Mouse (Mus musculus): ENCODE measurements around the gene Rspo1. TPM values are rescaled to one million over a fixed set of nuclear protein-coding genes. Genes with fewer than 3 reads are reported as not detected.

Gene Rspo1
- total and polyA plus RNA-seq, 3 experiments = 0.25 to 0.50 (median 0.31) TPM

DNA sequence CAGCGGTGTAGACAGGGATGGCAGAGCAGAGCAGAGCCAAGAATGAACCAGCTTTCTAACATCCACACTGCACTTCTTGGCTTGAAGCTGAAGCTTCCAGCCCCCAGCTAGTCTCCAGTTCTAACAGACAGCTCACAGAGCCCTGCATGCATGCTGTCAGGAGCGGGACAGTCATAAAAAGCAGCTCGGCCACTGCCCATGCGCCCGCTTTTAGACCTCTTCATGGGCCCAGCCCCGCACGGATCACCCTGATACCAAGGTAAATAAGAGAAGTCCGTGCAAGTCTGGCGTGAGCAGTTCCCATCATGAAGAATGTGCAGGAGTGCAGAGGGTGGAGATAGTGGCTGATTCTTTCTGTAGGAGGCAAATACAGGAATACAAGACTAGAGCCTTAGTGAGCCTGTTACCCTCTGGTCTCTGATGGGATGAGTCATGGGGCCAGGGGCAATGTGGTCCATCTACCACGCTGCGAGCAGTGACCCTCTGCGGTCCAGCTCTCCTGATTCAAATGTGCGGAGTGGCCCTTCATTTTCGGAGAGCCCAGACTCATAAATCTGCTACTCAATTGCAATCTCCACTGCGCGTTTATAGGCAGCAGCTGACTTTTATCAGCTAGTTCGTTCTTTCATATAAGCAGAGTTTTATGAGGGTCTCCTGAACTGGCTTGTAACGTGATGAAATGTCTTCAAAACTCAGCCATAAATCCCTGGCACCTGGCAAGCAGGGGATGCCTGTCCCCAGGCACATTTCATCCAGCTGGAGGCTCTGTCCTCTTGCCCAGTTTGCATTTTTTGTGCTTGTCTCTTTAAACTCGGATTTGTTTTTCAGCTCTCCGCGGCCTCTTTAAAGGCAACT is 35.8 kb upstream of the Rspo1 start:
- peaks cover 0 to 22% of the 10 kb centered on the region in 2 experiments for H3K36me3 ChIP-seq (replicated peaks in 1 of 2; ENCODE audit: control insufficient read depth in 1 of 2, insufficient read depth in 1 of 2, low read length in 1 of 2)
- H3K4me1 ChIP-seq (ENCODE audit: control insufficient read depth in 1 of 2, insufficient read depth in 2 of 2) = no peaks in the 10 kb centered on the region
- in situ Hi-C loops (cut with MboI; ENCODE audit: low pct_ligation_motif_present, low pct_unique_long_range_greater_than_20kb, low sequenced_read_pairs) (no loop called here), dilution Hi-C loops (cut with MboI; ENCODE audit: extremely low pct_ligation_motif_present, extremely low pct_unique_long_range_greater_than_20kb, low sequenced_read_pairs) (loop anchor here (25.0 kb wide), 1 partner anchor 112 kb away; the partner anchor contains the start of genes Dnali1 and Snip1)
- no peaks in the 10 kb centered on the region for H3K79me2 ChIP-seq (replicated peaks; ENCODE audit: control insufficient read depth, extremely low read depth, insufficient read depth, poor library complexity, severe bottlenecking)
- H3K27me3 ChIP-seq (replicated peaks) = no peaks in the 10 kb centered on the region
- no peak for TF ChIP-seq MAX (IDR thresholded peaks at IDR 0.05; ENCODE audit: low read length)
- no peak for TF ChIP-seq UBTF (IDR thresholded peaks at IDR 0.05; ENCODE audit: low read depth, low read length)
- TF ChIP-seq ZMIZ1 (IDR thresholded peaks at IDR 0.05; ENCODE audit: low read depth, low read length) = no peak
- TF ChIP-seq CTCF (conservative IDR thresholded peaks at IDR 0.05 in 1 of 2, IDR thresholded peaks at IDR 0.05 in 1 of 2; ENCODE audit: low read depth in 2 of 2, low read length in 2 of 2) = no peak
- TF ChIP-seq POLR2AphosphoS2 (IDR thresholded peaks at IDR 0.05; ENCODE audit: low read depth, low read length) = no peak
- TF ChIP-seq MXI1 (IDR thresholded peaks at IDR 0.05; ENCODE audit: low read depth, low read length) = no peak
- TF ChIP-seq CHD2 (IDR thresholded peaks at IDR 0.05; ENCODE audit: low read length) = no peak
- no peak for TF ChIP-seq USF2 (conservative IDR thresholded peaks at IDR 0.05; ENCODE audit: low read depth, low read length)
- no peak for TF ChIP-seq JUN (IDR thresholded peaks at IDR 0.05; ENCODE audit: insufficient read depth, low read depth, low read length)
- TF ChIP-seq ETS1 (conservative IDR thresholded peaks at IDR 0.05; ENCODE audit: low read depth, low read length) = no peak
- no peak for TF ChIP-seq ZKSCAN1 (IDR thresholded peaks at IDR 0.05; ENCODE audit: borderline replicate concordance, low read depth, low read length)
- TF ChIP-seq MEF2A (IDR thresholded peaks at IDR 0.05; ENCODE audit: borderline replicate concordance, low read depth, low read length) = no peak
- no peak for TF ChIP-seq BHLHE40 (IDR thresholded peaks at IDR 0.05; ENCODE audit: low read depth, low read length)
- no peak for TF ChIP-seq USF1 (IDR thresholded peaks at IDR 0.05; ENCODE audit: low read depth, low read length)
- no peak for TF ChIP-seq NRF1 (IDR thresholded peaks at IDR 0.05; ENCODE audit: low read depth, low read length)
- no peak overlapping the region for H3K27ac ChIP-seq (ENCODE audit: insufficient read depth, low read depth)
- no peaks in the 10 kb centered on the region for H3K9me3 ChIP-seq (replicated peaks; ENCODE audit: low read length)
- no peak overlapping the region for H3K4me2 ChIP-seq (ENCODE audit: insufficient read depth, low read depth, poor library complexity, severe bottlenecking)
- no peak overlapping the region for H3K9ac ChIP-seq (ENCODE audit: insufficient read depth, low read depth)
- no peak for DNase-seq (ENCODE audit: extremely low read depth)
- no peak overlapping the region for H3K4me3 ChIP-seq (replicated peaks in 1 of 3; ENCODE audit: low read depth in 2 of 3, low read length in 2 of 3, poor library complexity in 1 of 3)

DNA sequence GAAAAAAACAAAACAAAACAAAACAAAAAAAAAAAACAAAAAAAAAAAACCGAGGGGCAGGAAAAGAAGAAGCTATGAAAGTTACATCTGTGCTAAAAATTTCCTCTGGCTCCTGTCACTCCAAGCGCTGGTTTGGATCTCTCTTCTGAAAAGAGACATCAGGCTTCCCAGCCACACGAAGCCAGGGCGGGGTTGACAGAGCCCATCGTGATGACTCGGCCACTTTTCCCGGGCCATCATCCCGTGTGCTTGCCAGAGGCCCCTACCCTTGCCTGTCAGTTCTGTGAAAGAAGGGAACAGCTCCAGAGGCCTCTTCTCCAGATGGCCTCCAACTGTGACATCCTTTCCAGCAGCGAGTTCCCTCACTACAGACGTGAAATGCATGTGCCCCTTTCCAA is 35.2 kb upstream of the Rspo1 start:
- H3K4me2 ChIP-seq (ENCODE audit: insufficient read depth, low read depth, poor library complexity, severe bottlenecking) = no peak overlapping the region
- no peaks in the 10 kb centered on the region for H3K9me3 ChIP-seq (replicated peaks; ENCODE audit: low read length)
- DNase-seq (ENCODE audit: extremely low read depth) = no peak
- peaks cover 2% of the 10 kb centered on the region for H3K27me3 ChIP-seq (replicated peaks)
- dilution Hi-C loops (cut with MboI; ENCODE audit: extremely low pct_ligation_motif_present, extremely low pct_unique_long_range_greater_than_20kb, low sequenced_read_pairs) = loop anchor here (25.0 kb wide), 1 partner anchor 111 kb away; the partner anchor contains the start of genes Dnali1 and Snip1
- TF ChIP-seq UBTF (IDR thresholded peaks at IDR 0.05; ENCODE audit: low read depth, low read length) = no peak
- TF ChIP-seq POLR2A (IDR thresholded peaks at IDR 0.05; ENCODE audit: low read depth, low read length) = no peak
- no peak for TF ChIP-seq CHD1 (IDR thresholded peaks at IDR 0.05; ENCODE audit: low read depth, low read length)
- TF ChIP-seq GABPA (IDR thresholded peaks at IDR 0.05; ENCODE audit: insufficient replicate concordance, low read depth, low read length) = no peak
- no peak for TF ChIP-seq ETS1 (conservative IDR thresholded peaks at IDR 0.05; ENCODE audit: low read depth, low read length)
- TF ChIP-seq NELFE (IDR thresholded peaks at IDR 0.05; ENCODE audit: low read depth, low read length) = no peak
- in situ Hi-C loops (cut with MboI; ENCODE audit: low pct_ligation_motif_present, low pct_unique_long_range_greater_than_20kb, low sequenced_read_pairs) = no loop called here
- no peaks in the 10 kb centered on the region for H3K4me1 ChIP-seq (ENCODE audit: control insufficient read depth in 1 of 2, insufficient read depth in 2 of 2)
- H3K79me2 ChIP-seq (replicated peaks; ENCODE audit: control insufficient read depth, extremely low read depth, insufficient read depth, poor library complexity, severe bottlenecking) = no peaks in the 10 kb centered on the region
- H3K4me3 ChIP-seq (replicated peaks in 1 of 3; ENCODE audit: low read depth in 2 of 3, low read length in 2 of 3, poor library complexity in 1 of 3) = no peak overlapping the region
- no peak overlapping the region for H3K9ac ChIP-seq (ENCODE audit: insufficient read depth, low read depth)
- no peak overlapping the region for H3K27ac ChIP-seq (ENCODE audit: insufficient read depth, low read depth)
- H3K36me3 ChIP-seq (replicated peaks in 1 of 2; ENCODE audit: control insufficient read depth in 1 of 2, insufficient read depth in 1 of 2, low read length in 1 of 2) = peaks cover 0 to 17% of the 10 kb centered on the region in 2 experiments

Measured in CH12.LX (cell line).